Mouse (Mus musculus): ENCODE data around the gene Tnr.
A peak's percentile ranks its signal among the peaks of the same experiment; 100 is the strongest.
"Not testable (repeated sequence)": the region's sequence is repeated elsewhere in the genome, so short reads cannot be mapped to it uniquely, and the experiment has no call there.

The Tnr gene

GRCm38 (mm10) chr1:159966286-159966685 is 442.7 kb downstream of the Tnr start:
- not testable (repeated sequence) for DNase-seq (ENCODE audit: low spot score)

GRCm38 (mm10) chr1:159968395-159968794 is 444.8 kb downstream of the Tnr start:
- DNase-seq (ENCODE audit: low spot score), result no peak

GRCm38 (mm10) chr1:159977786-159978185 is 454.2 kb downstream of the Tnr start:
- DNase-seq (ENCODE audit: low spot score), result no peak

GRCm38 (mm10) chr1:159979096-159979495 is 455.5 kb downstream of the Tnr start:
- peak; percentile 49 for DNase-seq (ENCODE audit: low spot score)

GRCm38 (mm10) chr1:159980355-159980754 is 456.8 kb downstream of the Tnr start:
- no peak for DNase-seq (ENCODE audit: low spot score)

Data from testis, postnatal 10 days (tissue).